Mouse (Mus musculus) stomach, postnatal 0 days (tissue): ENCODE measurements at regions not wholly inside any gene's neighbourhood (a gene's known extent, or its start where the extent isn't known, plus 50 kb on each side); places are given as distances from the start of the nearest gene placed in this dataset.
A peak's percentile ranks its signal among the peaks of the same experiment; 100 is the strongest.

ENCODE experiments used
- ATAC-seq: fragments of 200-750 bp; cut with Nextera tagmentation; 2 replicates; pipeline ENCODE4 v1.8.0; 2017; ENCODE audit not compliant: low FRiP score, low TSS enrichment
- DNase-seq: peaks from one replicate; pipeline ENCODE4 v3.0.0-alpha.2; 2016; ENCODE audit warnings: low spot score
- H3K27ac ChIP-seq: fragments of 300-500 bp; sonication (generic); replicated peaks from 2 replicates; pipeline ENCODE4 v1.5.1; 2014; ENCODE audit warnings: mild to moderate bottlenecking, control low read depth
- H3K27me3 ChIP-seq: fragments of 300-500 bp; sonication (generic); 2 replicates; pipeline ENCODE4 v1.6.1; 2014; ENCODE audit warnings: low read length; ENCODE audit not compliant: control insufficient read depth, insufficient read depth
- H3K36me3 ChIP-seq: fragments of 300-500 bp; sonication (generic); 2 replicates; pipeline ENCODE4 v1.6.1; 2014; ENCODE audit warnings: low read length, mixed read lengths; ENCODE audit not compliant: control insufficient read depth, insufficient read depth
- H3K4me1 ChIP-seq: fragments of 300-500 bp; sonication (generic); replicated peaks from 2 replicates; pipeline ENCODE4 v1.6.1; 2014; ENCODE audit warnings: antibody characterized with exemption; ENCODE audit not compliant: control insufficient read depth, insufficient read depth
- H3K4me2 ChIP-seq: fragments of 300-500 bp; sonication (generic); replicated peaks from 2 replicates; pipeline ENCODE4 v1.6.1; 2014; ENCODE audit warnings: low read depth, mild to moderate bottlenecking, control low read depth, moderate library complexity
- H3K4me3 ChIP-seq: fragments of 300-500 bp; sonication (generic); 2 replicates; pipeline ENCODE4 v1.5.1; 2014; ENCODE audit warnings: low read depth, low read length, control low read depth
- H3K9ac ChIP-seq: fragments of 300-500 bp; sonication (generic); 2 replicates; pipeline ENCODE4 v1.6.1; 2014; ENCODE audit warnings: mild to moderate bottlenecking, low read length, control low read depth, mixed read lengths
- H3K9me3 ChIP-seq: fragments of 300-500 bp; sonication (generic); 2 replicates; pipeline ENCODE4 v1.6.1; 2016; ENCODE audit warnings: low read length; ENCODE audit not compliant: control insufficient read depth
- CTCF ChIP-seq: IDR thresholded peaks from 2 replicates; pipeline ENCODE4 v1.5.1; 2016; ENCODE audit warnings: antibody characterized with exemption, low read depth, mild to moderate bottlenecking, moderate library complexity
- EP300 ChIP-seq: optimal IDR thresholded peaks from 2 replicates; pipeline ENCODE3; 2016; ENCODE audit warnings: antibody characterized with exemption
- WGBS: fragments of 180-500 bp; shearing (Covaris S2); extraction: QIAGEN DNeasy Blood & Tissue Kit; methylation state at CpG from one replicate; pipeline ENCODE4 v1.1.7; 2014; 5-methylcytosine and 5-hydroxymethylcytosine counted together

GRCm38 (mm10) chr11:45535501-45536025 is 316.3 kb upstream of the Clint1 start:
- TF ChIP-seq EP300 (no peak), CTCF (no peak)
- H3K9ac ChIP-seq: no peak overlapping the region
- no peaks in the 10 kb centered on the region for H3K36me3 ChIP-seq
- 34% methylated on average over 8 of the region's 8 CpGs for WGBS
- H3K27ac ChIP-seq: no peak overlapping the region
- no peak for ATAC-seq
- no peak for DNase-seq
- no peaks in the 10 kb centered on the region for H3K4me1 ChIP-seq
- H3K27me3 ChIP-seq: no peaks in the 10 kb centered on the region
- H3K4me2 ChIP-seq: no peak overlapping the region
- H3K4me3 ChIP-seq: no peak overlapping the region
- no peaks in the 10 kb centered on the region for H3K9me3 ChIP-seq

- WGBS: 57% methylated on average over 7 of the region's 7 CpGs
- H3K27ac ChIP-seq: no peak overlapping the region
- H3K9me3 ChIP-seq: no peaks in the 10 kb centered on the region
- no peak overlapping the region; the same call in 1 of the 2 replicates for H3K4me2 ChIP-seq
- H3K9ac ChIP-seq: no peak overlapping the region
- H3K4me1 ChIP-seq: no peaks in the 10 kb centered on the region
- no peaks in the 10 kb centered on the region for H3K36me3 ChIP-seq
- H3K27me3 ChIP-seq: no peaks in the 10 kb centered on the region
- ATAC-seq: no peak
- H3K4me3 ChIP-seq: no peak overlapping the region
- no peak for TF ChIP-seq CTCF
- no peak for TF ChIP-seq EP300
- no peak for DNase-seq
Observed at GRCm38 (mm10) chr11:45538011-45538410, 313.8 kb upstream of the Clint1 start.

- Histone ChIP-seq H3K4me3 (no peak overlapping the region), H3K9ac (no peak overlapping the region), H3K27ac (no peak overlapping the region), H3K4me1 (no peaks in the 10 kb centered on the region), H3K4me2 (no peak overlapping the region), H3K9me3 (no peaks in the 10 kb centered on the region), H3K27me3 (no peaks in the 10 kb centered on the region), H3K36me3 (no peaks in the 10 kb centered on the region)
- ATAC-seq (peak; percentile 71), DNase-seq (peak; percentile 71)
- TF ChIP-seq CTCF: peak; percentile 85
- TF ChIP-seq EP300: no peak
- WGBS: 34% methylated on average over 4 of the region's 4 CpGs
Observed at GRCm38 (mm10) chr11:45539459-45539858, 312.4 kb upstream of the Clint1 start.

- Histone ChIP-seq H3K4me1 (no peaks in the 10 kb centered on the region), H3K4me2 (no peak overlapping the region), H3K36me3 (no peaks in the 10 kb centered on the region), H3K27ac (no peak overlapping the region), H3K4me3 (no peak overlapping the region), H3K9me3 (no peaks in the 10 kb centered on the region), H3K27me3 (no peaks in the 10 kb centered on the region), H3K9ac (no peak overlapping the region)
- ATAC-seq (no peak), DNase-seq (no peak)
- TF ChIP-seq EP300 (no peak), CTCF (no peak)
- 63% methylated on average over 3 of the region's 3 CpGs for WGBS
Observed at GRCm38 (mm10) chr11:45544531-45544930, 307.3 kb upstream of the Clint1 start.

- H3K27me3 ChIP-seq: no peaks in the 10 kb centered on the region
- 71% methylated on average over 11 of the region's 11 CpGs for WGBS
- DNase-seq (no peak), ATAC-seq (no peak)
- H3K4me3 ChIP-seq: no peak overlapping the region
- H3K9me3 ChIP-seq: no peaks in the 10 kb centered on the region
- no peaks in the 10 kb centered on the region for H3K36me3 ChIP-seq
- no peak overlapping the region for H3K9ac ChIP-seq
- H3K27ac ChIP-seq: no peak overlapping the region
- H3K4me1 ChIP-seq: no peaks in the 10 kb centered on the region
- no peak for TF ChIP-seq EP300
- TF ChIP-seq CTCF: no peak
- no peak overlapping the region for H3K4me2 ChIP-seq
Observed at GRCm38 (mm10) chr11:45545896-45546626, 305.8 kb upstream of the Clint1 start.

GRCm38 (mm10) chr11:45546861-45547260 is 305.0 kb upstream of the Clint1 start:
- 63% methylated on average over 2 of the region's 2 CpGs for WGBS
- H3K9me3 ChIP-seq: no peaks in the 10 kb centered on the region
- ATAC-seq: no peak

More at GRCm38 (mm10) chr11:45546861-45547260, 305.0 kb upstream of the Clint1 start:
- Histone ChIP-seq H3K27ac (no peak overlapping the region), H3K4me1 (no peaks in the 10 kb centered on the region), H3K36me3 (no peaks in the 10 kb centered on the region), H3K4me2 (no peak overlapping the region), H3K4me3 (no peak overlapping the region), H3K27me3 (no peaks in the 10 kb centered on the region), H3K9ac (no peak overlapping the region)
- no peak for TF ChIP-seq CTCF
- TF ChIP-seq EP300: no peak
- DNase-seq: no peak
